Mouse (Mus musculus): ENCODE results near the gene Ppbp. TPM values are rescaled to one million over a fixed set of nuclear protein-coding genes. Genes with fewer than 3 reads are reported as not detected.

The Ppbp gene
- polyA plus RNA-seq, 1 experiment from 2014 or later, result 21.7 TPM

DNA sequence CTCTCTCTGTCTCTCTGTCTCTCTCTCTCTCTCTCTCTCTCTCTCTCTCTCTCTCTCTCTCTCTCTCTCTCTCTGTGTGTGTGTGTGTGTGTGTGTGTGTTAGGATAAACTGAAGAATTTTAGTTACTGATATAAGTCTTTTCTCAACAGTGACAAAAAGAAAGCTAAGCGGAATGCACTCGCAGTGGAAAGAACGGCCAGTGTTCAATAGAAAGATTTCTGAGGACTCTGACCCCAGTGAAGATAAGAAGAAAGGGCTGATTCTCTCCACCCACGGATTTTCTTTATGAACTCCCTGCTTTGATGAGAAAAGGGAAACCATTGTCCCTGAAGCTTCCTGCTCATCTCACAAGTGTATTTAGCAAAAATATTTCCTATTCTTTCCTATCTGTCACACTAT lies 8.0 kb upstream of the Ppbp start:
- Histone ChIP-seq H3K36me3 (replicated peaks; ENCODE audit: control insufficient read depth, insufficient read depth, low read depth, low read length) (no peaks in the 10 kb centered on the region), H3K4me3 (ENCODE audit: low read depth, low read length) (no peak overlapping the region), H3K4me2 (ENCODE audit: low read depth, low read length) (no peak overlapping the region), H3K9me3 (replicated peaks; ENCODE audit: control insufficient read depth, low read length) (no peaks in the 10 kb centered on the region), H3K4me1 (ENCODE audit: control insufficient read depth, insufficient read depth, low read length) (peaks cover 4% of the 10 kb centered on the region; the same call in 1 of the 2 replicates), H3K27ac (replicated peaks; ENCODE audit: low read depth, low read length) (no peak overlapping the region), H3K27me3 (ENCODE audit: control insufficient read depth, insufficient read depth, low read length) (peaks cover 8% of the 10 kb centered on the region), H3K9ac (replicated peaks; ENCODE audit: low read length) (no peak overlapping the region)
- no peak for ATAC-seq (replicated peaks; ENCODE audit: insufficient number of reproducible peaks, low FRiP score, low TSS enrichment, low read depth)
- no peak for DNase-seq (ENCODE audit: low spot score)
- 67% methylated on average over 4 of the region's 4 CpGs for whole genome bisulfite sequencing

DNA sequence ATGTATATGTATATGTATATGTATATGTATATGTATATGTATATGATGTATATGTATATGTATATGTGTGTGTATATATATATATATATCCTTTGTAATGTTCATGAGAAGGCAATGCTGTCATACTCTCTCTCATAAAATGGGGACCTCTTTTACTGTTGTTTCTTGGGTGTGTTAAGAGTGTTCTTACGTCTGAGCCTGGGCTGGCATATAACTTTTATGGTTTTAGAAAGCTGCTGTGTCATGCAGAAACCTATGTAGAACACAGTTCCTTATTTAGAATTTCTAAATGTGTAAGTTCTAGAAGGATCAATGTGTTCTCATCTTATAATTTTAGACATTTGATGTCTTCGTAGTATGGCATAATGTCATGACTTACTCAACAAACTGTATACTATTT lies 7.5 kb upstream of the Ppbp start:
- peaks cover 8% of the 10 kb centered on the region for H3K27me3 ChIP-seq (ENCODE audit: control insufficient read depth, insufficient read depth, low read length)
- ATAC-seq (replicated peaks; ENCODE audit: insufficient number of reproducible peaks, low FRiP score, low TSS enrichment, low read depth) (no peak), DNase-seq (ENCODE audit: low spot score) (no peak)
- peaks cover 4% of the 10 kb centered on the region; the same call in 1 of the 2 replicates for H3K4me1 ChIP-seq (ENCODE audit: control insufficient read depth, insufficient read depth, low read length)
- no peak overlapping the region for H3K27ac ChIP-seq (replicated peaks; ENCODE audit: low read depth, low read length)
- H3K4me3 ChIP-seq (ENCODE audit: low read depth, low read length), result no peak overlapping the region
- no peak overlapping the region for H3K9ac ChIP-seq (replicated peaks; ENCODE audit: low read length)
- 93% methylated on average over 2 of the region's 2 CpGs for WGBS
- no peaks in the 10 kb centered on the region for H3K36me3 ChIP-seq (replicated peaks; ENCODE audit: control insufficient read depth, insufficient read depth, low read depth, low read length)
- H3K9me3 ChIP-seq (replicated peaks; ENCODE audit: control insufficient read depth, low read length), result no peaks in the 10 kb centered on the region
- no peak overlapping the region for H3K4me2 ChIP-seq (ENCODE audit: low read depth, low read length)

DNA sequence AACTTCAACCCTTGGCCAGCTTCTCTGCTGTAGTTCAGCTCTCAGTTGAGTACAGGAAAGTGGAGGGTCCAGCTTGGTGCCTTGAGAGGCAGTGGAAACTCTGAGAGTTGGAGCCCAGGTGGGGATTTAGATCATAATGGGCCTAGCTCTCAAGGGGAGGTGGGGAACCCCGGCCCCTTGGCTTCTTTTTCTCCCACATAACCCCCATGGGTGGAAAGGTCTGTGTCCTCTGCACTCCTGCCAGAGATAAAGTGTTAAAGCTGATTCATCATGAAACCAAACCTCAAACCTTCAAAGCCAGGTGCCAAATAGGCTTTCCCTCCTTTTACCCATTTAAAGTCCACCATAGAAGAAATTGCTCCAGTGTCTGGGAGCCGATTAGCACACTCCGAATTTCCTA lies 6.5 kb upstream of the Ppbp start:
- WGBS, result 80% methylated on average over 3 of the region's 3 CpGs
- Histone ChIP-seq H3K9ac (replicated peaks; ENCODE audit: low read length) (no peak overlapping the region), H3K4me3 (ENCODE audit: low read depth, low read length) (no peak overlapping the region), H3K4me2 (ENCODE audit: low read depth, low read length) (no peak overlapping the region), H3K36me3 (replicated peaks; ENCODE audit: control insufficient read depth, insufficient read depth, low read depth, low read length) (no peaks in the 10 kb centered on the region), H3K4me1 (ENCODE audit: control insufficient read depth, insufficient read depth, low read length) (peaks cover 4% of the 10 kb centered on the region; the same call in 1 of the 2 replicates), H3K27me3 (ENCODE audit: control insufficient read depth, insufficient read depth, low read length) (peaks cover 8% of the 10 kb centered on the region), H3K9me3 (replicated peaks; ENCODE audit: control insufficient read depth, low read length) (no peaks in the 10 kb centered on the region), H3K27ac (replicated peaks; ENCODE audit: low read depth, low read length) (no peak overlapping the region)
- DNase-seq (ENCODE audit: low spot score) (no peak), ATAC-seq (replicated peaks; ENCODE audit: insufficient number of reproducible peaks, low FRiP score, low TSS enrichment, low read depth) (no peak)

DNA sequence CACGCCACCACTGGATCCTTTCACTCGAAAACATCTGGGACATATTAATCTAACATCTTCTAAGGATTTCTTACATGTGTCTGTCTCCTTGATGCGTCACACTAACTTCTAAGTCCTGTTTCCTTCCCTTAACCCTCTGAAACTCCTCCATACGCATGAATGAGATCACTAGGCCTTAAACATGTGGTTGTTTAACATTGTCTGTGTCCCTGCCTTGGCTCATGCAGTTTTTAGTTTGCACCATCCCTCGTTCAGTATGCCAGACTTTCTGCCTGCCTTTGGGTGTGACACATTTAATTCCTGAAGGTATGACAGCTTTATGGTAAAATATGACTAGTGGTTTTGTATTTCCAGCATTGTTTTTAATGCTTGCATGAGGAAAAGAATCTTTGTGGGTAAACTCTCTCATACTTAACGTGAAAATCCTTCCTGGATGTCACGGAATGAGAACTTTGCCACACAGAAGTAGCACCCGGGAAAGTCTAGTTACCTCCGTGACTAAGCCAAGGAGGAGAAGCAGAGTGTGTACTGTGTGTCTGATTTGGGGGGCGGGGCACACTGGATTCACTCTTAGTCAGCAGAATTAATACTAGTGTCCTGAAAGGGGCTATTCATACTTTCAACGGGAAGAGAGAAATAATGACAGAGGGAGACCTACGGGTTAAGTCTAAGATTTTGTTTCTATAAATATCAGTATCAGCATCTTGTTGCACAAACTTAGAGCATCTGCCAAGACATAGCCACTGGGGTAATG lies 4.2 kb upstream of the Ppbp start:
- H3K27ac ChIP-seq (replicated peaks; ENCODE audit: low read depth, low read length), result no peak overlapping the region
- no peak for ATAC-seq (replicated peaks; ENCODE audit: insufficient number of reproducible peaks, low FRiP score, low TSS enrichment, low read depth)
- H3K4me3 ChIP-seq (ENCODE audit: low read depth, low read length), result no peak overlapping the region
- peaks cover 3% of the 10 kb centered on the region; the same call in 1 of the 2 replicates for H3K4me1 ChIP-seq (ENCODE audit: control insufficient read depth, insufficient read depth, low read length)
- H3K9ac ChIP-seq (replicated peaks; ENCODE audit: low read length), result no peak overlapping the region
- no peak overlapping the region for H3K4me2 ChIP-seq (ENCODE audit: low read depth, low read length)
- DNase-seq (ENCODE audit: low spot score), result no peak
- 67% methylated on average over 12 of the region's 12 CpGs for WGBS
- H3K27me3 ChIP-seq (ENCODE audit: control insufficient read depth, insufficient read depth, low read length), result peaks cover 8% of the 10 kb centered on the region
- H3K36me3 ChIP-seq (replicated peaks; ENCODE audit: control insufficient read depth, insufficient read depth, low read depth, low read length), result no peaks in the 10 kb centered on the region
- H3K9me3 ChIP-seq (replicated peaks; ENCODE audit: control insufficient read depth, low read length), result no peaks in the 10 kb centered on the region

DNA sequence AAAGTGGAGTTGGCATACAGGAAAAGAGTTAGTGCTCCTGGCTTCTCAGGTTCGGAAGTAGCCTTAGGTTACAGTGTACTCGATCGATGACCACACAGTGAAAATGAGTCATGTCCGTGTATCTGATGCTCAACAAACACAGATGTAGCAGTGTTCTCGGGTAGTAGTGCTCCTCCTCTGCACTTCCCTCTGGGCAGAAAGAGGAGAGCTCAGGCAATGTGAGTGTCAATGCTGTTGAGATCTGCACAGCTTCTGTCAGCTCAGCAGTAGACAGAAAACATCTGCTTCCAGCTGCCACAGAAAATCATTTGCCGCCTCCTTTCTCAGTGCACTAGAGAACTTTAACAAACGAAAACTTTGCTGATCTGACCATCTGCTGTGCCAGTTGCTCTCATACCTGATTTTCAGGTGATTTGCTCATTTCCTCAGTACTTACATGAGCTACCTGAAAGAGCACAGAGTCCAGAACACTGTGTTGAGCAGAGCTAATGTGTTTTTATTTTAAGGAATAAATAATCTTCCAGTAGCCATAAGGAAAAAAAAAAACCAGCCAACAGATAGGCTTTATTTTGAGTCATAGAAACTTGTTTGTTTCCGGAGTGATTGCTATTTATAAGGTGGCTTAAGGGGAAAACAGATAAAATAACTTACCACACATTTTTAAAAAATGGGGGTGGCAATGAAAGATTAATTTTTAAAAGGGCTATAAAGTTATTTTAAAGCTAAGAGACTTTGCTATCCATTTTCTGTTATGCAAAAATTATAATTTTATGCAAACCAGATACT lies 2.3 kb upstream of the Ppbp start:
- ATAC-seq (replicated peaks; ENCODE audit: insufficient number of reproducible peaks, low FRiP score, low TSS enrichment, low read depth), result no peak
- H3K36me3 ChIP-seq (replicated peaks; ENCODE audit: control insufficient read depth, insufficient read depth, low read depth, low read length), result no peaks in the 10 kb centered on the region
- H3K27me3 ChIP-seq (ENCODE audit: control insufficient read depth, insufficient read depth, low read length), result no peaks in the 10 kb centered on the region
- no peak overlapping the region for H3K9ac ChIP-seq (replicated peaks; ENCODE audit: low read length)
- DNase-seq (ENCODE audit: low spot score), result no peak
- no peak overlapping the region for H3K27ac ChIP-seq (replicated peaks; ENCODE audit: low read depth, low read length)
- 61% methylated on average over 8 of the region's 8 CpGs for WGBS
- no peak overlapping the region for H3K4me3 ChIP-seq (ENCODE audit: low read depth, low read length)
- no peak overlapping the region for H3K4me2 ChIP-seq (ENCODE audit: low read depth, low read length)
- no peaks in the 10 kb centered on the region for H3K9me3 ChIP-seq (replicated peaks; ENCODE audit: control insufficient read depth, low read length)
- H3K4me1 ChIP-seq (ENCODE audit: control insufficient read depth, insufficient read depth, low read length), result no peaks in the 10 kb centered on the region

DNA sequence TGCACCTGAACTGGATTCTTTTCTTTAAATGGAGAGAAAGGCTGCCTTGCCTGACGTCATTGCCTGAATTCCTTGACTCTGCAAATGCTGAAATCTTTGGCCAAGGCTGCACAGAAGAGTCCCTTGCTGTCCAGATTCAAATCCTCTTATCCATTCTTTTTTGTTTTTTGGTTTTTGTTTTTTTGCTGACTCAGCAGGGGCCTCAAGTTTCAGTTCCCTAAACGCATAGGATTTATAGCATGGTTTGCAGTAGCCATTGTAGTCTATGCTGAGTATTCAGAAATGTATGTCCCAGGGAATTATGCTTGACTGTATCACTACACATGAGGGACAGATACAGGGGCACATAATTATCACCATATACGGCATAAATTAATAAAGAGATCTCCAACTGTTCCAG lies 3.1 kb downstream of the Ppbp start:
- no peak overlapping the region for H3K4me3 ChIP-seq (ENCODE audit: low read depth, low read length)
- WGBS, result 68% methylated on average over 3 of the region's 3 CpGs
- ATAC-seq (replicated peaks; ENCODE audit: insufficient number of reproducible peaks, low FRiP score, low TSS enrichment, low read depth), result no peak
- H3K4me1 ChIP-seq (ENCODE audit: control insufficient read depth, insufficient read depth, low read length), result no peaks in the 10 kb centered on the region
- no peaks in the 10 kb centered on the region for H3K36me3 ChIP-seq (replicated peaks; ENCODE audit: control insufficient read depth, insufficient read depth, low read depth, low read length)
- no peak overlapping the region for H3K9ac ChIP-seq (replicated peaks; ENCODE audit: low read length)
- no peak overlapping the region for H3K27ac ChIP-seq (replicated peaks; ENCODE audit: low read depth, low read length)
- DNase-seq (ENCODE audit: low spot score), result no peak
- no peaks in the 10 kb centered on the region for H3K27me3 ChIP-seq (ENCODE audit: control insufficient read depth, insufficient read depth, low read length)
- H3K4me2 ChIP-seq (ENCODE audit: low read depth, low read length), result no peak overlapping the region
- H3K9me3 ChIP-seq (replicated peaks; ENCODE audit: control insufficient read depth, low read length), result no peaks in the 10 kb centered on the region

DNA sequence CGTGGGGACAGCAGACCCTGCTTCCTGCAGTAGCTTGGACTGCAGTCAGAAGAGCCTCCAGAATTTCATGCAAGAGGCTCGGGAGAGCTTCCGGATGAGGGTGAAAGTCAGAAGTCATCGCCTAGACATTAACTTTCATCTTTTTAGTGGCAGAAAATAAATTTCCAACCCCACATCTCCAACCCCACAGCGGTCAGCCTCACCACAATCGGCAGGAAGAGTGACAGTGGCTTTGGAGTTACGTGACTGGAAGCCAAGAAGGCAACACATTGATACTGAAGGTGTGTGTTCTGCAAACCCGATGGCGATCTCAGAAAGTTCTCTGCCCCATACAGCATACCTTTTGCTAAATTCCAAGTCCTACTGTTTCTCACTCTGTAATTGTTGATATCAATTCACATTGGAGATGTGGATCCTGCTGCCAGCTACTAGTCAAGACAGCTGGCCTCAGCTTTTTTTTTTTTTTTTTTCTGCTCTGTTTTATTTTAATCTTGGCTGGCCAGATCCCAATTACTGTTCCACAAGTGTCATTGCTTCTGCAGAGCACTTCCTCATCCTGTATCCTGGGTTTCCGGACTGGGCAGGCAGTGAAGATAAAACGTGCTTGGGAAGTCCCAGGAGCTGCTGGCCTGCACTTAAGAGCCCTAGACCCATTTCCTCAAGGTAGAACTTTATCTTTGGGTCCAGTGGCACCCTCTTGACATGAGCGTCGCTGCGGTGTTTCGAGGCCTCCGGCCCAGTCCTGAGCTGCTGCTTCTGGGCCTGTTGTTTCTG lies 3.7 kb downstream of the Ppbp start, which contains the start of gene Pf4:
Pf4 (plus strand) TSS at position 556 of the 774 bp plus-strand sequence.
- H3K4me2 ChIP-seq (ENCODE audit: low read depth, low read length), result no peak within 1 kb of the TSS
- no peaks in the 10 kb centered on the region for H3K36me3 ChIP-seq (replicated peaks; ENCODE audit: control insufficient read depth, insufficient read depth, low read depth, low read length)
- no peaks in the 10 kb centered on the region for H3K27me3 ChIP-seq (ENCODE audit: control insufficient read depth, insufficient read depth, low read length)
- H3K9ac ChIP-seq (replicated peaks; ENCODE audit: low read length), result no peak within 1 kb of the TSS
- no peak within 1 kb of the TSS for H3K27ac ChIP-seq (replicated peaks; ENCODE audit: low read depth, low read length)
- no peak for DNase-seq (ENCODE audit: low spot score)
- WGBS, result 89% methylated on average over 16 of the region's 16 CpGs
- ATAC-seq (replicated peaks; ENCODE audit: insufficient number of reproducible peaks, low FRiP score, low TSS enrichment, low read depth), result no peak
- no peaks in the 10 kb centered on the region for H3K9me3 ChIP-seq (replicated peaks; ENCODE audit: control insufficient read depth, low read length)
- H3K4me3 ChIP-seq (ENCODE audit: low read depth, low read length), result no peak within 1 kb of the TSS
- H3K4me1 ChIP-seq (ENCODE audit: control insufficient read depth, insufficient read depth, low read length), result no peaks in the 10 kb centered on the region

All from embryonic facial prominence, embryonic 11.5 days (tissue).